Mouse (Mus musculus) left cerebral cortex, adult 18-20 months (tissue): Measurements from ENCODE around the gene Snx1. TPM values are rescaled to one million over a fixed set of nuclear protein-coding genes. Genes with fewer than 3 reads are reported as not detected.

ENCODE experiments used
- DNase-seq, 2 experiments: peaks; one replicate each; pipeline ENCODE4 v3.0.0; 2021 to 2022; ENCODE audit warnings: low spot score in 2 of 2, mixed read lengths in 1 of 2
- total RNA-seq, 2 experiments: library from RNA; stranded (reverse); gene quantifications; 2 replicates each; pipeline ENCODE4 v1.2.3; 2021

The Snx1 gene
- total RNA-seq, 2 experiments from 2014 or later = 69.6 to 74.9 TPM

- DNase-seq = no peak
These were observed 1.5 kb upstream of the Snx1 start for GRCm38 (mm10) chr9:66127884-66128283.

- DNase-seq = no peak
These were observed 783 bp upstream of the Snx1 start for GRCm38 (mm10) chr9:66127193-66127546.

- no peak for DNase-seq
These were observed 588 bp downstream of the Snx1 start for GRCm38 (mm10) chr9:66125543-66126455.

- DNase-seq = peak; percentile 91 to 94
These were observed 1.5 kb downstream of the Snx1 start for GRCm38 (mm10) chr9:66124681-66125542.

GRCm38 (mm10) chr9:66124111-66124531 lies 2.3 kb downstream of the Snx1 start:
- no peak for DNase-seq

- no peak for DNase-seq
These were observed 2.7 kb downstream of the Snx1 start for GRCm38 (mm10) chr9:66123648-66124047.

GRCm38 (mm10) chr9:66121421-66121820 lies 5.0 kb downstream of the Snx1 start:
- no peak for DNase-seq

- no peak for DNase-seq
These were observed 5.4 kb downstream of the Snx1 start for GRCm38 (mm10) chr9:66120945-66121344.

- DNase-seq = no peak
These were observed 6.3 kb downstream of the Snx1 start for GRCm38 (mm10) chr9:66120106-66120505.

GRCm38 (mm10) chr9:66119498-66119897 lies 6.9 kb downstream of the Snx1 start:
- no peak for DNase-seq

- no peak for DNase-seq
These were observed 9.5 kb downstream of the Snx1 start for GRCm38 (mm10) chr9:66116890-66117289.

- DNase-seq = no peak
These were observed 12.0 kb downstream of the Snx1 start for GRCm38 (mm10) chr9:66114341-66114740.

- DNase-seq = no peak
These were observed 15.6 kb downstream of the Snx1 start for GRCm38 (mm10) chr9:66110611-66111379.

GRCm38 (mm10) chr9:66110126-66110525 lies 16.3 kb downstream of the Snx1 start:
- DNase-seq = no peak

GRCm38 (mm10) chr9:66109574-66109973 lies 16.8 kb downstream of the Snx1 start:
- no peak for DNase-seq

GRCm38 (mm10) chr9:66105168-66105567 lies 21.2 kb downstream of the Snx1 start:
- DNase-seq = no peak

GRCm38 (mm10) chr9:66104601-66105000 lies 21.8 kb downstream of the Snx1 start:
- DNase-seq = no peak

GRCm38 (mm10) chr9:66102668-66103067 lies 23.7 kb downstream of the Snx1 start:
- DNase-seq = no peak

GRCm38 (mm10) chr9:66101577-66101976 lies 24.8 kb downstream of the Snx1 start:
- DNase-seq = no peak

- DNase-seq = no peak
These were observed 33.7 kb downstream of the Snx1 start for GRCm38 (mm10) chr9:66092664-66093063.
